Mouse (Mus musculus): Measurements from ENCODE around the gene Urb1.

Urb1 gene

DNA sequence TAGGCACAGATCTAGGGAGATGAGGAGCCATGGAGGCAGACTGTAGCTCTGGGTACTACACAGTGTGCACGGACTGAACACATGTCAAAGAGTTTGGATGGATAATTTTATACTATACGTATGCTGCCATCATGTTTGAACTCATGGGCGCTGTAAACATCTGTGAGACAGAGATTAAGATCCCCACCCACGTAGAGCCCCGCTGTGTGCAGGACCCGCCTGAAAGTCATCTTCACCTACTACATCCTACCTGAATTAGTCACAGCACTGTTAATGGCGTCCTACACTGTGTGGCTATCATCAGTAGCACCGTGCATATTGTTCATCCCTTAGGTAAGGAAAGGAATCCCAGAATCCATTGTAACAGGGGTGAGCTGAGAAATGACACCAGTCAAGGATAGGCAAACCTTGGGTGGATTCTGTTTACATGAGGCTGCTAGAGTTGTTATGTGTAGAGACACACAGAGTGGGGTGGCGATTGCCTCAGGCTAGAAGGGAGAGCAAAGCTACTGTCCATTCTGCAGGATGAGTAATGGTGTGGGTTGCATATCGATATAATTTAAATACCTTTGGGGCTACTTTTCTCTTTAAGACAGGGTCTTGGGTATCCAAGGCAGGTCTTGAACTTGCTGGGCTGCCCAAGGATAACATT lies 12.2 kb upstream of the Urb1 start:
- no peak for DNase-seq

DNA sequence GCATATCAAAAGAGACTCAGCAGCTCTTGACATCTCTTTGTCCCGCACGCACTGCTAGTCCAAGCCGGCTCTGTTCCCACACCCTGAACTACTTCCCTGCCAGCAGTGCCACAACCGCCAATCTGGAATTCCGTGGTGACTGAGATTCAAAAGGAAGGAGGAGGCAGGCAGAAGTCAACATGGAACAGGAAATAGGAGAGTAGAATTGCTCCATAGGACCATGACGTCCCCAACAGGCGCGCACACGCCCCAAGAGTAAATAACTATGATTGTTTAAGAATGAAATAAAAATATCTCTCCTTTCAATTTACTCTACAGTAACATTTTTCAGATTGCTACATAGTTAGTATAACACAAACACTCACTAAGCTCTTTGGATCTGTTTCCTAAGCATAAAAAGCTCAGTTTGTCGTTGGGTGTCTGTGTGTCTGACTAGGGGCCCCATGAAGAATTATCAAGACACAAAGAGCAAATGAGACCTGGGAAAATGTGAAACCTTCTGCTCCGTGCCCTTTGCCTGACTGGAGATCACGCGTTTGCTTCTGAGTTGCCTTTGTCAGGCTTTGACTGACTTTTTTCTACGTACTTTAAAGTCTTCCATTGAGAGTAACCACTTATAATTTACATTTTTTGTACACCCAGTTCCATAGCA lies 11.0 kb upstream of the Urb1 start:
- no peak for DNase-seq

DNA sequence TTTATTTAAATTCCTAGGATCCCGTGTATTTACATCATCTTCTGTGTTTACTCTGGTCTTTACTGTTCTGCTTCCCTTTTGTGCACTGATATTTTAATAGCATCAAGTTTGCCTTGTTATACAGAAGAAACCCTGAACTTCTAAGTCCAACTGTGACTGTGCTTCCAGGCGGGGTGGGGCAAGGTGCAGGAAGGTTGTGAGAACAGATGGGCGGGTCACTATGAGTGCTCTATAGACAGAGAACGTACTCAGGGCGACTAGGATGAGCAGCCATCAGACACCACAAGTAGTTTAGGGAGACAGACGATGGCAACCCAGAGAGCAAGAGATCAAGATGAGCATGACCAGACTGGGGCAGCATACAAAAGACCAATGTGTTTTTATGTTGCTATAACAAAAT lies 10.1 kb upstream of the Urb1 start:
- no peak for DNase-seq

DNA sequence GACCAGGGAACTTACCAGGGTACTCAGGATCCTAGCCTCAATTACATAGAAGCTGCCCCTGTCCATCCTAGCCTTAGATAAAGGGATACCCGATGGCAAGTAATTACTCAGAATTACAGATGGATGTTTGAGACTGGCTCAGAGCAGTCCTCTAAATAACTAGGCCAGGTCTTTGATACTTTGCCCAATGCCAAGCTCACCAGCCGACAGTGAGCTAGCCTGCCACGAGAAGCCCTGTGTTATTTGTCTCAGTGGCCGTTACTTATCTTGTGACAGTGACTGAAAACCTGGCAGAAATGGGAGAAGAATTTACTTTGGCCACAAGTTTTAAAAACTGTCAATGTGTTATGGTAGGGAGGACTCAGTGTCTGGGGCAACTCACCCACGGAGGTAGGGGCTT lies 1.9 kb upstream of the Urb1 start:
- DNase-seq: no peak

DNA sequence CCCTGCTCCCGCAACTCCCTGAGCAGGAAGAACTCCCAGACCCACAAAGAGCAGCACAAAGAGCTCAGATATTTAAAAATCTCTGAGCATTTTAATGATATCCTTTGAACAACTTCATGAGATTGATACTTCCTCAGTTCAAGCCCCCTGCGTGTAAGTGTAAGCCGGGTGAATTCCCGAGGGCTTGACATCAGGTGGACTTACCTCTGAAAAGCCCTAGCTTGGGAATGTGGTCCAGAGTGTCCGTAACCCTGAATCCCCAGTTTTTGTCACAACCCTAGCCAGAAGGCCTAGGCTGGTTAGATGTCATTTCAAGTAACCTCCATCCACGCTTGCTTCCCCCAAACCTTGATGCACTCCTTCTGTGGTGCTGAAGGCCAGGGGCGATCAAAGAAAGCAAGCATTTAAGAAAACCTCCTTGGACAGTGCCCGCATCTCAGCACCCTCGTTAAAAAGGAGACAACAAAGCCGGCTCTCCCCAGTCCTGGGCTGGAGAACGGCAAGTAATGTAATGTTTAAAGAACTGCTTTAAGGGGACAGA lies 573 bp upstream of the Urb1 start:
- DNase-seq: no peak

GRCm38 (mm10) chr16:90804466-90804865 lies 5.7 kb downstream of the Urb1 start:
- no peak for DNase-seq

GRCm38 (mm10) chr16:90801928-90802327 lies 8.3 kb downstream of the Urb1 start:
- no peak for DNase-seq

GRCm38 (mm10) chr16:90801251-90801650 lies 9.0 kb downstream of the Urb1 start:
- DNase-seq: no peak

DNA sequence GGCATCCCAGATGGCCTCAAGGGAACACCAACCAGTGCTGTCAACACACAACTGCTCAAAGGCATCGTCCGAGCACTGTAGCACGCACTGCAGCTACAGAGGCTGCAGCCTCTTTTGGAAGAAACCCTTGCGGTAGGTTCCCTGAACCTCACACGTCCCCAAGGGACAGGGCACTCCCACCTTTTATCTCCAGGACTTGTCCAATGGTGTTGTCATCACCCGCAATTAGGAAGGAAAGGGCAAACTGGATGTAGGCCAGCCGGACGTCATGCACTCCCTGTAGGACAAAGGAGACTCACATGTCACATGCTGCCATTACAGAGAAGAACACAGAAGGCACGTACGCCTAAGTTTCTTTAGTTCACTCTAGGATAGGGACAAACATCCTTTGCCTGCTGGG lies 10.4 kb downstream of the Urb1 start:
- DNase-seq: no peak

DNA sequence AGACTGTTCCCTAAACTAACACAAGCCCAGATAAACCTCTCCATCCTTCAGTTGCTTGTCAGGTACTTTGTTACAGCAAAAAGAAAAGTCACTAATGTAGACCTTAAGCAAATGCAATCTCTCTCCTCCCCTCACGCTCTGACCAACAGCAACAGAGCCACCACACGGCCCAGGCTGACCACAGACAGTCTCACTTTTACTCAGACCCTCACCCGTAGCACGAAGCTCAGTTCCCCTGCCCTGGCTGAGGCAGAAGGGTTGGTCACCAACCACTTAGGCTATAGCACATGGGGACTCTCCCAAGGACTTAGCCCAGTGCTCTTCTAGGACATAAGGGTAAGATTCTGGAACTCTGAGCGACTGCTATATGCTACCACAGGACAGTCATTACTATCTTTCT lies 11.4 kb downstream of the Urb1 start:
- no peak for DNase-seq

DNA sequence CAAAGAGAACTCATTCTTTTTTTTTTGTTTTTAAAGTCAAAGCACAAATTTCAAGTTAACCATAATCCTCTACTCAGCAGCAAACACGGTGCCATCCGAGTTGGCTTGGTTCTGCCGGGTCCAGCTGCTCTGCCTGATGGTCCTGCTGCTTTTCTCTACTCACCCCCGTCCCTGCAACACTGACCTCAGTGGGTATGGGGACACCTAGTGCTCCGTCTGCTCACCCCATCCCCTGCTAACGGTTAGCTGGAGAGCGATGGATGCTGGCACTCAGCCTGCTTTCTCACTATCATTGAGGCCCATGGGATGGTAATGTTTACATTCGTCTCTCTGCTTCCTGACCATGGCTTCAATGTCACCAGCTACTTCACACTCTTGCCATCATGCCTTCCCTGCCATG lies 11.8 kb downstream of the Urb1 start:
- DNase-seq: no peak

GRCm38 (mm10) chr16:90794708-90795107 lies 15.5 kb downstream of the Urb1 start:
- DNase-seq: no peak

DNA sequence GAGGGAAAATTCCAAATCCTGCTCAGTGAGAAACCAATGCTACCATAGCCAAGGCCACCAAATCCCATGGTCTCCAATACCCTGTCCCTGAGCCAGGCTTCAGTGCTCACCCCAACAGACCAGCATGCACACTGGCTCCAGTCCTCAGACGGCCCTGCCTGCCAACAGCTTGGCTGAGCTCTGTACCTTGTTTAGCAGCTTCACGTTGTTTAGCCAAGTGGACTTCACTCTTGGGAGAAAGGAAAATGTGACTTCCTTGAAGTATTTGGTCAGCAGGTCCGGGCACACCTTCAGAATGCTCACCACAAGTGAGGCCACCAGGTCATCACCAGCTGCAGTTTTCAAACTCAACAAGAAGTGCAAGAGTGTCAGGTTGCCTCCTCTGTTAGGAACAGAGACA lies 17.7 kb downstream of the Urb1 start:
- DNase-seq: peak; percentile 73

GRCm38 (mm10) chr16:90792066-90792465 lies 18.1 kb downstream of the Urb1 start:
- DNase-seq: no peak

DNA sequence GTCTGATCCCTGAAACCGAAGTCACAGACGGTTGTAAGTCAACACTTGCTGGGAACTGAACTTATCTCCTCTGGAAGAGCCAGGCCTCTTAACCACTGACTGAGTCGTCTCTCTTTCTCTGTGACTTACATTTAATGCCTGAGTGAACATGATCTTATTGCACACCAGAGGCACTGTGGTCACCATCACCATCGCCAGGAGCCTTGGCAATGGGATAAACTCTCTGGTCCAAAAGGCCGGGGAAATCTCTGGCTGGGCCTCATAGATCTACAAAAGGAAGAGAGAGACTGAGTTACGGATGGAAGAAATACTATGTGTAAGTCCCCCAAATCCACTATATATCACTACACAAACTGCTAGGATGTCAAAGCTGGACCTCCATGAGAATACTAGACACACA lies 19.3 kb downstream of the Urb1 start:
- no peak for DNase-seq

DNA sequence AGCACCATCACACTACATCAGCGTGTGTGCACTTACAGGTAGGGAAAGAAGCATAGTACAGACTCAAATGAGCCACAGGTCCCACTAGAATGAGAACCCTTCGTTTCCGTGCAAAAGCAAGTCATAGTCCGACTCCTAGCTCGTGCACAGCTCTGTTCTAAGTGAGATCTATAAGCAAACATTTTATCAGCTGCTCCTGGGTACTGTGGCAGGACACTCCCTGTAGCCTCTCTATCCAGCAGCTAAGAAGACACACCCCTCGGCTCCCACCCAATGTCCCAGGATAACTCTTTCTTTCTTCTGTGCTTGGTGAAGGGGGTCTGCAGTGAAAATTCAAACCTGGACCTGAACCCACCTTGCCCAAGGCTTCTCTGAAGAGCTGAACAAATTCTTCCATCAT lies 21.6 kb downstream of the Urb1 start:
- no peak for DNase-seq

- no peak for DNase-seq
Measured at GRCm38 (mm10) chr16:90785257-90785656, 25.0 kb downstream of the Urb1 start.

DNA sequence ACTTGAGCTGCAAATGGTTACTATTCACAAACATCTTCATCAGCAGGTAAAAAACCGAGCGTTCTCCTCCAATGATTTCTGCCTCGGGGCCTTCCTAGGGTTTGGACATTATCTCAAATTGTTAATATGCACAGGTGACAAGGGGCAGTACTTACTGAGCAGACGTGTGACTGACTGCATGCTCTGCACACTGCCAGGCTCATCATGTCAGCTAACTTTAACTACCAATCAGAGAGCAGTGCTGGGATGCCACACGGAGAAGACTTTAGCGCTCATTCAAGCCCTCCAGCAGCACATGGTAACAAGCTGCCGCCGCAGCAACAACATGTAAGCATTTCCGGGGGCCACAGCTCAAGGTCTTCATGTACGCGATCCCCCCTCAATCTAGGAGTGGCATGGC lies 26.9 kb downstream of the Urb1 start:
- DNase-seq: peak; percentile 17

- DNase-seq: no peak
Measured at GRCm38 (mm10) chr16:90779783-90780182, 30.4 kb downstream of the Urb1 start.

DNA sequence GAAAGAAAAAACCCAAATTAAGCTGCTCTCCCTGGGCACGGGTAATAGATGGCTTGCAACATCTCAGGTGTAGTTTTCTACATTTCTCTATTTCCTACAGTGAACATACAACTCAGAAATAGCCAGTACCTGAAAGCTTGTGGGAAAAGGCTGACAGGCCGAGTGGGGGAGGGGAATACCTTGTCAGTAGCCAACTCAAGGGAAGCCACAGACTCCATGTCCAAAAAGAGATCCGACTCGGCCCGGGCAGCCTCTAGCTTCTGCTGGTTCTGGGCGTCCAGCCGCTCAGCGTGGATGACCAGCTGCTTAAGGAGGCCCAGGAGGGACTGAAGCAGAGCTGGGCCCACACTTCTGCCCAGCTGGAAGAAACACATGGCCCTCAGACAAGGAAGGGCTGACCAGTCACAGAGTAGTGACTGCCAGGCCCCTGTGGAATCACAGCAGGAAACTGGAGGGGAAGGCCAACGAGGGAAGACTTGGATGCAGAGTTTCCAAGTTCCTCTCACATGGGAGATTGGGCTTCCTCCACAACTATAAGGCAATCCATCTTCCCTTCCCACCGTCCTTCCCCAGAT lies 34.2 kb downstream of the Urb1 start:
- DNase-seq: no peak

DNA sequence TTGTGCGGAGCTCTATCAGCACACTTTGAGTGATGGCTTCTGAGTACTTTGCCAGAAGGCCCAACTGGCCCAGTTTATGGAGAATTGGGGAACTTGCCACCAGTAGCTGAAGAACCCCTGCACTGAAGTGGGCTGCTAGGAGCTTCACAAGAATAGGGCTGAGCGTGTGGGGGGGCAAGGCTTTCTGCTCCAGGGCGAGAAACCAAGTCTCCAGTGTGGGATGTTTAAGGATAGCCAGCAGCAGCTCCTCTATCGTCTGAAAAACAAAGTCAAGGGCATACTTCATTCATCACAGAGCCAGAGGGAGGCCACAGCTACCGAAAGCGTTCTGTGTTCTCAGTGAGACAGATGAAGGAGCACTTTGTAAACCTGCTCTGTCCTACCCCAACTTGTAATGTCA lies 35.6 kb downstream of the Urb1 start:
- DNase-seq: no peak

- DNase-seq: no peak
Measured at GRCm38 (mm10) chr16:90774216-90774615, 36.0 kb downstream of the Urb1 start.

DNA sequence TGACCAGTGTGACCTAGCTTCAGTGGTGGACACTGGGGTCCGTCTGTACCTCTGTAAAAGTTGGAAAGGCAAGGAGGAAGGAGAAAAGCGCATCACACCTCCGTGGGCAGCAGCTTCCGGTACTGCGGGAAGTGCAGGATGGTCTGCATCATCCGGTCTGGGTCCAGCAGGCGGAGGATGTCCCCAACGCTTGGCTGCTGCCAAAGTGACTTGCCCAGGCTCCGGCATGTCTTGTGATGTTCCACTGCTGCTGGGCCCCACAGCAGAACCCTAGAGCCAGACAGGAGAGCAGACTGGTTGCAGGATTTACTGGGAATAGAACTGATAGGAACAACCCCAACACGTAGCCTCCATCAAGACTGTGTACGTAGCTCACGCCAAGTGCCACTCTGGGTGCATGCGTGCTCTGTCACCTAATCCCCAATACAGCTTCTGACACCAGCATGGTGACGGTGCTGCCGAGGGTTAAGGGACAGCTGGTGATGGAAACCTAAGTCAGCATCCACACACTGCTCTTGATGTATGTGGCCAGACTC lies 43.2 kb downstream of the Urb1 start:
- no peak for DNase-seq

DNA sequence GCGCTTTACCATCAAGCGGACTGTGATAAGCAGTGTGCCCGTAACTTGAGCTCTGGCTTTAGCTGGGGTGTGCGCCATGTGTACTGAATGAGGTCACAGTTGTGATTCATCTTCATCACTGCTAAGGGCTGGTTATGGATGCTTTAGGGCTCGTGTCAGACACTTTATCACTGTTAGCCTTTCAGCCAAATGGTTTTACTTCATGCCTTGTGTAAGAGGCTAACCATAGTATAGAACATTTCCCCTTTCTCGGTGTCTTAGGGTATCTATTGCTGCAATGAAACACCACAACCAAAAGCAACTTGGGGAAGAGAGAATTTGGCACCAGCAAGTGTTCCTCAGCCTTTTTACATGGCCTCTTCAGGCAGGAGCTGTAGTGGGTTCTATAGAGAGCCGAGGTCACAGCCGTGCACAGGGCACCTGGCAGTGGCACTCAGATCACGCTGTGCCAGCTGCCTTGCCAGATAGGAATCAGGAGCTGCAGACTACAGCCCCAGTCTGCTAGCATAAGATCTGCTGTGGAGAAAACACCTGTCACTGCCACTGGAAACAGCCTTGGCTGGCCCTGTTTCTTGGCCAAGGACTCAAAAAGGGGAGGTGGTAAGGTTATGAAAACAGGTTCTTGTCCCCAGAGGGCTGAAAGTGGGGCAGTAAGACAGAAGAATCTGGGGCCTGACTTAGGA lies 44.9 kb downstream of the Urb1 start:
- DNase-seq: no peak

Measured in kidney, adult 11 months (tissue).